Mouse (Mus musculus): ENCODE data around the gene Uck2.
A peak's percentile ranks its signal among the peaks of the same experiment; 100 is the strongest.

Gene Uck2

DNA sequence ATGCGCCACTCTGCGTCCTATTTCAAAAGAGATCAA is at the start of gene Uck2:
Gene Uck2, minus strand, starts transcription at position 1 of the 36 bp plus-strand sequence.
- DNase-seq = no peak

DNA sequence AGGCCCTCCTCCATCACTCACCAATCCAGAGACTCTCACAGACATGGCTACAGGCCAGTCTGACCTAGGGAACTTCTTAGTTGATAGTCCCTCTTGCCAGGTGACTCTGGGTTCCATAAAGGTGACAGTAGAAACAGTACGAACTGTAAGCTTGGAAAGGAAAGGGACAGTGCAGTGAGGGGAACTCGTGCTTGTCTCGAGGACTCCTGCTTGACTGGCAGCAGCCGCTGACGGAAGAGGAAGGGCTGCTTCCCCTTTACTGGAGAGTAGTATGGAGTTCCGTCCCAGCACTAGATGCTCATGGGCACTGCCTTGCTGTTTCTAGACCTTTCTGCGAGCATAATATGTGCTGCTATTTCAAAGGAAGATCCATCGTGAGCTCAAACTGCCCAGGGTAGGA is 46.0 kb upstream of the Uck2 start:
- DNase-seq = no peak

DNA sequence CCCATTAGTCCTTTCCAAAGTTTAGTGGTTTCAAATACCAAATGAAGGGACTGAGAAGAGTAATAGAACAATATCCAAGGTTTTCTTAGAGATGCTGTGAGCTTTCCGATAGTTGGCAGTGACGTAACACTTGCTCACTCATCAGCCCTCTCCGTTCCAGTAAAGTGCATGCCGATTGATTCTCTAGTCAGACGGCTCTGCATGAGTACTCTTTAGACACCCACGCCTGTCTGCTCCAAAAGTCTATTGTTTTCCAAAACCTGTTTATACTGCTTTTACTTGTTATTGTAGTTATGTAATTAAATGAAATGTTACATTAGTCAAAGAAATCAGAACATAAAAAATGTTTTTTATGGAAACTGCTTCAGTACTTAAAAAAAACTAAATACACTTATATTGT is 43.7 kb upstream of the Uck2 start:
- no peak for DNase-seq

DNA sequence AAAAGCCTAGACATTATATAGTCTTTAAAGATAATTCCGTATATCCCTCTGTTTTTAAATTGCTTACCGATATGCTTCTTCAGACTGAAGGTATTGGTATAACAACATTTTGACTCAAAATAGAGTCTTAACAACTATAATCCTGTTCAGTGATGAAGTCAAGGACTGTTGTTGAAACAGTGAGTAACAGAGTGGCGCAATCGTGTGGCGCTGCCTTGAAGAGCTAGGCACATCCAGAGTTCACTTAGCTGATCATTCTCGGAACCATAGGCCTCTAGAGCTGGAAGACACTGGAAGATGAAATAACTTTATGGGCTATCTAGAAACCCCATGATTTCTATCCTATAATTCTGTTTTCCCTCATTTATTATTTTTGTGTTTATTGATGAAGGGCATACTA is 36.6 kb upstream of the Uck2 start:
- no peak for DNase-seq

DNA sequence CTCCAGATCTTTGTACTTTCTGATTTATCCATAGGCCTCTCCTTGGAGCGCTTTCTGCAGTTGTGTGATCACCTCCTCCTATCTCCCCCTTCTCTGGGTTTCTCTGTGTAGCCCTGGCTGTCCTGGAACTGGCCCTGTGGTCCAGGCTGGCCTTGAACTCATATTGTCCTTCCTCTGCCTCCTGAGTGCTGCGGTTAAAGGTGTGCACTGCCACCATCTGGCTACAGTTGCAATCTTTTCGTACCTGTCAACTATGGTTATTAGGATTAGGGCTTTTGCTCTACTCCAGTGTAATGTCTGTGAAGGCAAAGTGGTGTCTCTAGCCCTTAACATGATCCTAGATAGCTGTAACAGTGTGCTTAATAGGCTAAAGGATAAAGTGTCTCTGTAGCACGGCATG is 28.1 kb upstream of the Uck2 start:
- DNase-seq = no peak

DNA sequence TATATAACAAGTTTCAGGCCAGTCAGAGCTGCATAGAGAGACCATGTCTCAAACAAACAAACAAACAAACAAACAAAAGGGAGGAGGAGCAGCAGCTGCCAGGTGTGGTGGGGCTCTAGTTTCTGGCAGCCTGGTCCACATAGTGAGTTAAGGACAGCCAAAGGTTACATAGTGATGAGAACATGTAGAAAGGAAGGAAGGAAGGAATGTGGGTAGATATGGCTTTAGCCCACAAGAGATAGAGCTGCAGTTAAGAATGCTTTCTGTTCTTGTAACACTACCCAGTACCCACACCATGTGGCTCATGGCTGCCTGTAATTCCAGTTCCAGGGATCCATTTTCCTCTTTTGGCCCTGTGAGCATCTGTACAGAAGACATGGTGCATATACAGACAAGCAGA is 27.2 kb upstream of the Uck2 start:
- no peak for DNase-seq

DNA sequence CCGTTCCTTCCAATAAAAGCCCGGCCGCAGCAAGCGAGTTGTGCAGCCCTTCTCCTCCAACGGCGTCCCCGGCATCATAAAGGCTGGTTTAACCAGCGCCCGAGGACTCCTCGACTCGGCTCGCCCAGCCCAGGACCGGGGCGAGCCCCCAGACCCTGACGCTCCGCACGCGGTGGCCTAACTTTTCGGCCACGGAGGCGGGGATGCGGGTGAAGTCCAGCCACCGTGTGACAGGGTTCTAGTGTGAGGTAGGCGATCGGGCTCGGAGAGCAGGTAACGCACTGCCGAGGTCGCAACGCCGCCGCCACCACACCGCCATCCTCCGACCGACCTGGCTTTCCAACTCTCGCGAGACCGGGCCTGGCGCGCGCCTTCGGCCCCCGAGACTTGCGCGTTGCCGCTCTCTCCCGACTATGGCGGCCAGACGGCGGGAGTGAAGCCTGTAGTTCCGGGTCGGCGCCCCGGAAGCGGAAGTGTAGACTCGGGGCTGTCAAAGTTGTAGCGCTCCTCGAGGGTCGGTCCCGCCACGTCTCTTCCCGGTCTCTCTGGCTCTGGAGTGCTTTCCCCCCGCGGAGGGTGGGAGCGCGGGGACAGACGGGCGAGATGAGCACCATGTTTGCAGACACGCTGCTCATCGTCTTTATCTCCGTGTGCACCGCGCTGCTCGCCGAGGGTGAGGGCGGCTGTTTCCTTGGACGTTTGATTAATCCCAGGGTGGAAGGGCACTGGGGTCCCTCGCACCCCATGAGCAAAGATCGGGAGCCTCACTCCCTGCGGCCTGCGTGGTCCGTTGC is 23.3 kb upstream of the Uck2 start, which contains the start of gene Tmco1:
Gene Tmco1, plus strand, starts transcription at position 118 of the 794 bp plus-strand sequence.
- DNase-seq = peak; percentile 98

DNA sequence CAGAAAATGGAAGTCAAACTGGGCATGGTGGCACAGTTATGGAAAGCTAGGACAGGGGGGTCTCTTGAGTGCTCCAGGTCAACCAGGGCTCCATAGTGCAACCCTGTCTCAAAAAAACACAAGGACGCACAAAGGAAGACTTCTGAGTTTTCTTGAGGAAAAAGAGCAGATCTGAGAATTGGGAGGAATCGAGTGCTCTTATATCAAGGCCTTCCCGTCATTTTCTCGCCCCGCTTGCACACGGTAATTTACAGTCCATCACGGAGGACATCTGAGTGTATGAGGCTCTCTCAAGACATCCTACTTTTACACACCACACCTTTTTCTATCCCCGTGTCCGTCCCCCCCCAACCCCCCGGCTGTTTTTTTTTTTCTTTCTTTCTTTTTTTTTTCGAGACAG is 22.6 kb upstream of the Uck2 start:
- DNase-seq = no peak

DNA sequence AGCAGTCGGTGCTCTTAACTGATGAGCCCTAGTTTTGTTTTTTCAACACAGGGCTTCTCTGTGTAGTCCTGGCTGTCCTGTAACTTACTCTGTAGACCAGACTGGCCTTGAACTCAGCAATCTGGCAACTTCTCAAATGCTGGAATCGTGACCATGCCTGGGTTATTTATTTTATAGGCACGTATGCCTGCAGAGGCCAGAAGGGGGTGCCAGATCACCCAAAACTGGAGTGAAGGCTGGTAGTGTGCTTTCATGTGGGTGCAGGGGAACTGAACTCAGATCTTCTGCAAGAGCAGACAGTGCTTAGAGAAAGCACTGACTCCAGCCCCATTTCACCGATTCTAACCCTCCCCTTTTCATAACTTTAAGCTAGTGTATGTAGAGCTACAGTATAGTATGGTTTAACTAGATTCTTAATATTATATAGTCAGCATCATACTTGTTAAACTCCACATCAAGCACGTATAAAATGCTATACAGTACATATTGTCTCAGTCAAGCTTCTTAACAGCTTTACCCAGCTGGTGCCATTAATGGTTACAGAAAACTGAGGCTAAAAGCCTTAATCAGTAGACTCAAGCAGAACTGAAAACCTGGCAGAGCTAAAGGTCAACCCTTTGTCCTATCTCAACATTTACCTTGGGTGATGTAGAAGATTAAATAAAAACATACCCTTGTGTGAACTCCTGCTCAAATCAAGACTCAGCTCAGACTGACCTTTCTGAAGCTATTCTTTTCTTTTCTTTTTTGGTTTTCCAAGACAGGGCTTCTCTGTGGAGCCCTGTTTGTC is 21.5 kb upstream of the Uck2 start:
- peak; percentile 37 for DNase-seq

DNA sequence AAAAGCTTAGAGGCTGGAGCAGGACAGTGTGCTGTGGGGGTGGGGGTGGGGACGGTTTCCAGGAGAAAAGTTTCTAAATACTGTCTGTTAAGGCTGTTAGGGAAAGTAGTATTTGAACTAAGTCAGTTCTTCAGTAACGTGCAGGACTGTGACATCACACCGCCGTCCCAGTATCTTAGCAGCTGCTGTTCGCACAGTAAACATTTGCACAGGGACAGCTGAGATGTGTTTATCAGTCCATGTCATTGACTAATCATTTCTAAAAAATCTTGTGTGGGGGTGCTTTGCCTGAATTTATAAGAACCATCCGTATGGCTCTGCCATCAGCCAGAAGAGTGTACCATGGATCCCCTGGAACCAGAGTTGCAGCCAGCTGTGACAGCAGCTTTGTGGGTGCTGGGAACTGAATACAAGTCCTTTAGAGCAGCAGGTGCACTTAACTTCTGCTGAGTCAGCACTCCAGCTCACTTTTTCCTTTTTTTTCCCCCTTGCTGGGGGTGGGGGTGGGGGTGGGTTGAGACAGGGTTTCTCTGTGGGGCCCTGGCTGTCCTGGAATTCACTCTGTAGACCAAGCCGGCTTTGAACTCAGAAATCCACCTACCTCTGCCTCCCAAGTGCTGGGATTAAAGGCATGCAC is 20.5 kb upstream of the Uck2 start:
- DNase-seq = no peak

DNA sequence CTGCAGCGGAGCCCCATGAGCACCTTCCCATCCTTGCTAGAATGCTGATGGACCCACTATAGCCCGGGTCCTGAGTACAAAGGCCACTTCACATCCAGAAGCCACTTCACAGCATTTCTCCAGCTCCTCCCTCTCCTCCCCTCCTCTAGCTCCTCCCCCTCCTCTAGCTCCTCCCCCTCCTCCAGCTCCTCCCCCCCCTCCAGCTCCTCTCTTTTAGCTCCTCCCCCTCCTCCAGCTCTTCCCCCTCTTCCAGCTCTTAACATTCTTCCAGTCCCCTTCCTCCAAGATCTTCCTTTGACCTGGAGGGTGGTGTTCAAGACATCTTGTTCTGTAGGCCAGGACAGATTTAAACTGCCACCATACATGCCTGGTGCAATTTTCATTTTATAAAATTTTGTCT is 15.0 kb upstream of the Uck2 start:
- no peak for DNase-seq

DNA sequence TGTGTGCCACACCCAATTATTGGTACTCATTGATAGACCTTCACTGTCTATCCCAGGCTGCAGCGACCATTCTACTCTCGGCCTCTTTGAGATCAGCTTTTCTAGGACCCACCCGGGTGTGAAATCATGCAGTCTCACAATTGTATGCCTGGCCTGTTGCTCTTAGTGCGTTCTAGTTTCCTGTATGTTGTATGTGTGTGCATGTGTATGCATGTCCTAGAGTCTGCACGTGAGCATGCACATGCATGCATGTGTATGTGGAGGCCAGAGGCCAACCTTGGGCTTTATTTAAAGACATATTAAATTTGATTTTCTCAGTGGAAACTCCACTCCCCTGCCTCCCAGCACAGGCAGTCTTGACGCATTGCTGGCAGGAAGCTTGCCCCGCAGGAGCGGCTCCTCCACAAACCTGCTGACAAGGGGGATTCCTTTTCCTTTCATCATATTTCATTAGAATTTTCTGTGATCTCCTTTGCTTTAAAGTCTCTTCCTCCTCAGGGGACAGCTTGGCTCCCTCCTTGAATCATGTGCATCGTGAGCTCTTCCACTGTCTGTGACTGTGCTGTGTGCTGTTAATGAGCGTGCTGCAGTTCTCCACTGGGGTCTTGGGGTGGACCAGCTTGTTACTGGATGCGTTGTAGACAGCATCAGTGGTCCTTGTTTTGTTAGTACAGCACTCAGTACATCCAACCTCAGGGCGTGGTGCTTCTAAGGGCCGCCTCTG is 10.7 kb upstream of the Uck2 start:
- no peak for DNase-seq

DNA sequence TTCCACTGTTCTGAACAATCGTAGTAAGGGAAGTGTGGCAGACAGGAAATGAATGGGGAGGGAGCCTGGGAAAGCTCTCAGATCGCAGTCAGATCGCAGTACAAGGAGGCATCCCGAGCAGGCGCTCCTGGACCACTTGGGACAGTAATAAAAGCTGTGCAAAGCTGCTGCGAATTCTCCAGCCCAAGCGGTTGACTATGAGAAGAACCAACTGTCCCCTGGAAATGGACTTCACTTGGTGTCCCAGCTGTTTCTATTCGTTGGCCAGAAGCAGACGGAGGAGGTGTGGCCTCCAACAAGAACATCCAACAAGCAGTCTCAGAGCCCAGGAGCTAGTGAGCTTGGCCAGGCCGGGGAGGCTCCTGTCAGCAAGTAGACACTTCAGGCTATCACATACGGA is 7.3 kb upstream of the Uck2 start:
- peak; percentile 78 for DNase-seq

DNA sequence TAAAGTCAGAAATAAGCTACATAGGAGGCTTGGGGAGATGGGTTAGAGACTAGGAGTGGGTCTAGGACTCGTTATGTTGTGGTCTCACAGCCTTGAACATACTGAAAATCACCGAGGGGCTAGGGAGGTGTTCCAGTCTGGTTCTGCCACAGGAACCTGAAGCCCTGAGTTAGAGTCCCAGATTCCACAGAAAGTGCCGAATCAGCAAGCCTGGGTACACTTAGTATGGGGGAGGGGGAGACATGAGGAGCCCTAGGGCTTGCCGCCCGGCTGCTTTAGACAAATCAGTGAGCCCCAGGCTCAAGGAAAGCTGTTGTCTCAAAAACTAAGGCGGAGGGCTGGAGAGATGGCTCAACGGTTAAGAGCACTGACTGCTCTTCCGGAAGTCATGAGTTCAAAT is 6.5 kb upstream of the Uck2 start:
- no peak for DNase-seq

DNA sequence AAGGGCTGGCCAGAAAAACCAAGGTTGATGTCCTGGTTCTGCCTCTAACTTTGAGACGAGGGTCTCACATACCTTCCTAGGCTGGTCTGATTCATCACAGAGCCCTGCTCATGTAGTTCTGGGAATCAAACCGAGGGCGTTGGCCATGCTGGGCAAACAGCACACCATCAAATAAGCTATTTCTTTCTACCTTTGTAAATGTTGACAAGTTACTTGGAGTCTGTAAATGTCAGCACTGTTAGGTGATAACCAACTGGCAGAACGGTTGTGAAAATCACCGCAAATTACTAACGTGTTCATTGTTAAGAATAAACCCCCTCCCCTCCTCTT is 5.1 kb upstream of the Uck2 start:
- no peak for DNase-seq

DNA sequence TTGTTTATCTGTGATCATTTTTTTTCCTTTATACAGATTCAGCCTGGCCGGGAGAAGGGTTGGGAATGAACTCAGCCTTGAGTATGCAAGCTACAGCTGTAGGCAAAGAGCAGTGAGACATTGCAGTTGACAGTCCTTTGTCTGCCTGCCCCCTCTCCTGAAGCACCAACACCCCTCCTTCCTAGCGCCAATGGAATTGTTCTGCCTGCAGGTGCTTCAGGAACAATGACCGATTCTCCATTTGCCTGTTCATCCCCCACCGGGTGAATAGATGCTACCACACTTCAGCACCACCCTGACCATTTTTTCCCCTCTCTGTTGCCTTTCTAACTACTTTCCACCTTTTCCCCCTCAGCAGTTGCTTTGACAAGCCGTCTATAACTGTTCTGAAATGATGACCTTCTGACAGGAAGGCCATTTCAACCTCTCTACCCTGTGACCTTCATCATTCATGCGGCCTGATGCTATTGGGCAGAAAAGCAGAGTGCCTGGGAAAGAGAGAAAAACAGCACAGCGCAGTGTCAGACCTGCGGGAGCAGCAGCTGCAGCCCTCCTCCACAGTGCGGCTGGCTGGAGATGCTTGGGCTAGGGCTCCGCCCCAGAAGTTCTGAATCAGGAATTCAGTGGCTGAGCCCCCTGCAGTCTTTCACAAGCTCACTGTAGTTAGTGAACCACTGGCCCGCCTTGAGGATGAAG is 4.6 kb upstream of the Uck2 start:
- no peak for DNase-seq

DNA sequence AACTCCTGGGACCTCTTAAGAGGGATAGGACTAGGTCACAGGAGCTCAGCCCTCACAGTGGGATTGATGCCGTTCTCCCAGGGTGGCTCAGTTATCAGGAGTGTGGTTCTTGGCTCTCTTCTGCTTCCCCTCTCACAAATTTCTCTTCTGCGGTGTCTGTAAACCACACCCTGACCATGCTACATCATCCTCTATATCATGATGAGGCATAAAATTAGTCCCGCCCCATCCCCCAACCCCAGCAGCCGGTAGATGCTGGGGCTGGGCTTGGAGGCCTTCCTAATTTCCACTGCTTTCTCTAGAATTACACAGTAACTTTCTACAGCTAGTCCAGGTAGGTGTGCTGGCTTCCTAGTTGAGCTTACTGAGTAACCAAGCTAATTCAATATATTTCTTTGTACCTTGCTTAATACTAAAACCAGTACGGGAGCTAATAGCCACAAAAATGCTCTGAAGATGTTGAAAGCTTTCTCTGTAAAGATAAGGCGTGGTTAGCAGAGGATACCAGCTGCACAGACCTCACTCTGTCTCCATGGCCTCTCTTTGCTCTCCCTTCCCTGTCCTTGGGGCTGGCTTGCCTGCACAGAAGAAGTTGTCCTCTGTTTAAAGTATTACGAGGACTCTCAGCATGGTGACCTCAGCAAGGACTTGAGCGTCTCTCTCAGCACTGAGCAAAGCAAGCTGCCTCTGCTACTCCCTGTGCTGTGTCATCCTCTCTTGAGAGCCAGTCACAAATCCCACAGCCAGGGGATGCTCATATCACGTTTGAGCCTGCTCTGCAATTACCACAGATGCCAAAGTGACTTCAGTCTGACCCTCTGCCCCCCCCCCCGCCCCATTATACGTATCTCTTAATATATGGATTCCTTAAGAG is 3.8 kb upstream of the Uck2 start:
- DNase-seq = no peak

DNA sequence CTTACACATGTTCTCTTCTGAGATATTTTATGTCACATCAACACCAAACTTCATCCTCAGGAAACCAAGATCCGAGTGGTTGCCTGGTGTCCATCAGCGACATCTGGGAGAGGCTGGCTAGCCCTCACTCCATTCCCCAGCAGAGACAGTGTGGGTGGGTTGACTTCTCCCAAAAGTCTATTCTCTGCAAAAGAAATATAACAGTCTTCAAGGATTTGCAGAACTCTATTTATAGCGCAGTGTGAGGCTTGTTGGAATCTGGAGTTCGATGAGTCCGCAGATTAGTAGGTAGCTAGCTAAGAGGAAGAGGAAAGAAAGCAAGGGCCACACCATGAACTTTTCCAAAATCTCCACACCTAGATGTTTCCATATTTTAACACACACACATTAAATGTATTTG is 2.0 kb upstream of the Uck2 start:
- no peak for DNase-seq

DNA sequence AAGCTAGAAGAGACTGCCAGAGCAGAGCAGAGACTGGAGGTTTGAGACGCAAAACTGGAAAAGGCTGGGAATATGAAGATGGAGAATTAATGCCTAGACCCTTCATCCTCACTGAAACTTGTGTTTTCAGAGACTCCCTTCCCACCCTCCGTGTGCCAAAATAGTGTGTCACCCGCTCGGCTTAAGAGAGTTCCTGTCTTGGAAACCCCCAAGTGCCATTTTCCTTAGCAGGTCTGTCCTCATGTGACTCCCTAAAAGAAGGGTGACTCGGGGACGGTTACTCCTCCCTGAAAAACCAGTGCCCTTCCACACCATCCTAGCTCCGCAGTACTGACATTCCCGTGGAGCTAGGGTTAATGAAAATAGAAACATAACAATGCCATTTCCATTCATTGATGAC is 236 bp upstream of the Uck2 start:
- DNase-seq = no peak

DNA sequence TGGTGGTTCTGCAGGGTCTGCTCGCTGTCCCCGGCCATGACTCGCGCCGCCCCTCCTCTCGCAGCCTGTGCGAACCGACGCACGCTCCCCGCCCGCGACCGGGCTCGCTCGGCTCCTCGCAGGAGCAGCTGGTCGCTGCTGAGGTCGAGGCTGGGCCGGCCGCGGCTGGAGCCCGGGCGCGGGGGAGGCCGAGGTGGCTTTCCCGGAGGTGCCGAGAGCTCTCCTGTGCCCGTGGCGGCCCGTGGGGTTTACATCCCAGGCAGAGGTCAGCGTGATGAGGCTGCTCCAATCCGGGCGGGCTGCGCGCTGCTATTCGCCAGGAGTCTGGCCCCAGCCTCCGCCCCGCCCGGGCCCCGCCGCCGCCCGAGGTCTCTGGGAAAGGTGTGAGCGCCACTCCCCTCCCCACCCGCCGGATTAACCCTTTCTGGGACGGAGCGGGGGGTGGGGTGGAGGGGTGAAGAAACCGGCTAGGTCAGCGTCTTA is 242 bp downstream of the Uck2 start:
- DNase-seq = peak; percentile 91

DNA sequence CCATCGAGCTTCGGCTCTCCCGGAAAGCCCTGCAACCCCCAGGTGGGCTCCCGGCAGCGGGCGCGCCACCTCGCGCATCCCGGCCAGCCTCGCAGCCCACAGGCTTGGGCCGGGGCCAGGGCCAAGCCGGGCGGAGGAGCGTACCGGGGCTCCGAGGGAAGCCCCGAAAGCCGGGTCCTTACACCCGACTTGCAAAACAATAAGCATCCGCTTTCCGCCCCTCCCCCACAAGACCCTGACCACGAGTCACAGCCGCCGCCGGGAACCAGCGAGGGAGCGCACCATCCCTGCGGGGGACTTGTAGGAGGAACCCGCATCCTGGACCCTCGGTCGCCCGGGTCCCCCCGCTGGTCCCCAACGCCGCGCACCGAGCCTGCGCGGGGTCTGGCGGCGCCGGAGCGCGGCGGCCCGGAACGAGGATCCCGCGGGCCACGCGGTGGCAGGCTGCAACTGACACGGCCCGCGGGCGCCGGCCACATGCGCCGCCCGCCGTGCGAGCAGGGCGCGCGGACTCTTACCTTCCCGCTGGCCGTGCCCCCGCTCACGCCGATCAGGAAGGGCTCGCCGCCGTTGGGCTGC is 773 bp downstream of the Uck2 start:
- peak; percentile 65 for DNase-seq

Data from kidney, postnatal 14 days (tissue).